Mouse (Mus musculus) forebrain, embryonic 11.5 days (tissue): ENCODE data around the gene Crlf3. TPM values are rescaled to one million over a fixed set of nuclear protein-coding genes. Genes with fewer than 3 reads are reported as not detected.
"Not testable (repeated sequence)": the region's sequence is repeated elsewhere in the genome, so short reads cannot be mapped to it uniquely, and the experiment has no call there.

Source experiments
- ATAC-seq: fragments of 200-750 bp; cut with Nextera tagmentation; replicated peaks from 2 replicates; pipeline ENCODE4 v1.8.0; 2017; ENCODE audit warnings: moderate TSS enrichment; ENCODE audit not compliant: low FRiP score
- DNase-seq: peaks from one replicate; pipeline ENCODE4 v3.0.0-alpha.2; 2017; ENCODE audit warnings: low spot score
- H3K27ac ChIP-seq: fragments of 300-500 bp; sonication (generic); 2 replicates; pipeline ENCODE4 v1.5.1; 2014; ENCODE audit warnings: low read depth, low read length
- H3K27me3 ChIP-seq: fragments of 300-500 bp; sonication (generic); 2 replicates; pipeline ENCODE4 v1.6.1; 2014; ENCODE audit warnings: mild to moderate bottlenecking, low read length, mixed read lengths; ENCODE audit not compliant: control insufficient read depth, insufficient read depth
- H3K36me3 ChIP-seq: fragments of 300-500 bp; sonication (generic); 2 replicates; pipeline ENCODE4 v1.6.1; 2014; ENCODE audit warnings: mild to moderate bottlenecking, low read length, moderate library complexity, mixed read lengths; ENCODE audit not compliant: control insufficient read depth, insufficient read depth
- H3K4me1 ChIP-seq: fragments of 300-500 bp; sonication (generic); replicated peaks from 2 replicates; pipeline ENCODE4 v1.6.1; 2014; ENCODE audit warnings: low read length, mixed read lengths; ENCODE audit not compliant: control insufficient read depth, insufficient read depth
- H3K4me2 ChIP-seq: fragments of 300-500 bp; sonication (generic); 2 replicates; pipeline ENCODE4 v1.6.1; 2014; ENCODE audit warnings: low read depth, mild to moderate bottlenecking, low read length, moderate library complexity, mixed read lengths; ENCODE audit not compliant: severe bottlenecking
- H3K4me3 ChIP-seq: fragments of 300-500 bp; sonication (generic); 2 replicates; pipeline ENCODE4 v1.5.1; 2014; ENCODE audit warnings: low read depth, low read length
- H3K9ac ChIP-seq: fragments of 300-500 bp; sonication (generic); 2 replicates; pipeline ENCODE4 v1.6.1; 2014; ENCODE audit warnings: low read length
- H3K9me3 ChIP-seq: fragments of 300-500 bp; sonication (generic); 2 replicates; pipeline ENCODE4 v1.6.1; 2016; ENCODE audit warnings: low read length, mixed read lengths; ENCODE audit not compliant: control insufficient read depth
- WGBS: fragments of 180-500 bp; shearing (Covaris S2); extraction: QIAGEN DNeasy Blood & Tissue Kit; methylation state at CpG from one replicate; pipeline ENCODE4 v1.1.7; 2014; 5-methylcytosine and 5-hydroxymethylcytosine counted together
- polyA plus RNA-seq: library from polyadenylated mRNA; unstranded; fragments of >200 nt; fragmentation: Nextera tagmentation; extraction: Ambion mirVana; gene quantifications from 2 replicates; pipeline ENCODE4 v1.2.1, GENCODE M21; 2014

The Crlf3 gene
- polyA plus RNA-seq, 1 experiment from 2014 or later: 37.4 TPM

GRCm38 (mm10) chr11:80016533-80016932 is 64.3 kb downstream of the Crlf3 start:
- WGBS: 95% methylated on average over 3 of the region's 5 CpGs

More at GRCm38 (mm10) chr11:80016533-80016932, 64.3 kb downstream of the Crlf3 start:
- not testable (repeated sequence) for H3K4me1 ChIP-seq, H3K9me3 ChIP-seq, H3K27ac ChIP-seq, H3K27me3 ChIP-seq, H3K4me2 ChIP-seq, DNase-seq, ATAC-seq, H3K9ac ChIP-seq, H3K4me3 ChIP-seq
- peaks cover 14% of the 10 kb centered on the region; the same call in 1 of the 2 replicates for H3K36me3 ChIP-seq

Other genes starting within 250 kb of the Crlf3 start
- gene Utp6, start 118.6 kb downstream of the Crlf3 start, polyA plus RNA-seq: 90.7 and 91.8 TPM in 2 replicates
- 33.6 and 35.4 TPM in 2 replicates for gene Suz12, start 87.9 kb downstream of the Crlf3 start, polyA plus RNA-seq
- 21.8 and 25.7 TPM in 2 replicates for gene Atad5, start 8.4 kb upstream of the Crlf3 start, polyA plus RNA-seq
- gene Tefm, start 61.2 kb upstream of the Crlf3 start, polyA plus RNA-seq: 31.8 and 32.1 TPM in 2 replicates
- gene Adap2, start 73.1 kb upstream of the Crlf3 start, polyA plus RNA-seq: 0.24 and 0.68 TPM in 2 replicates
- gene Rnf135, start 102.9 kb upstream of the Crlf3 start, polyA plus RNA-seq: 3.0 and 3.3 TPM in 2 replicates
- 63.1 and 73.7 TPM in 2 replicates for gene Rhot1, start 128.0 kb upstream of the Crlf3 start, polyA plus RNA-seq
- 9.0 and 10.8 TPM in 2 replicates for gene Rhbdl3, start 219.9 kb upstream of the Crlf3 start, polyA plus RNA-seq